Mouse (Mus musculus) forebrain, embryonic 11.5 days (tissue): ENCODE data around the gene Pramel4. TPM values are rescaled to one million over a fixed set of nuclear protein-coding genes. Genes with fewer than 3 reads are reported as not detected.
"Not testable (repeated sequence)": the region's sequence is repeated elsewhere in the genome, so short reads cannot be mapped to it uniquely, and the experiment has no call there.

ENCODE experiments used
- ATAC-seq: fragments of 200-750 bp; cut with Nextera tagmentation; replicated peaks from 2 replicates; pipeline ENCODE4 v1.8.0; 2017; ENCODE audit warnings: moderate TSS enrichment; ENCODE audit not compliant: low FRiP score
- DNase-seq: peaks from one replicate; pipeline ENCODE4 v3.0.0-alpha.2; 2017; ENCODE audit warnings: low spot score
- H3K27ac ChIP-seq: fragments of 300-500 bp; sonication (generic); 2 replicates; pipeline ENCODE4 v1.5.1; 2014; ENCODE audit warnings: low read depth, low read length
- H3K27me3 ChIP-seq: fragments of 300-500 bp; sonication (generic); 2 replicates; pipeline ENCODE4 v1.6.1; 2014; ENCODE audit warnings: mild to moderate bottlenecking, low read length, mixed read lengths; ENCODE audit not compliant: control insufficient read depth, insufficient read depth
- H3K36me3 ChIP-seq: fragments of 300-500 bp; sonication (generic); 2 replicates; pipeline ENCODE4 v1.6.1; 2014; ENCODE audit warnings: mild to moderate bottlenecking, low read length, moderate library complexity, mixed read lengths; ENCODE audit not compliant: control insufficient read depth, insufficient read depth
- H3K4me1 ChIP-seq: fragments of 300-500 bp; sonication (generic); replicated peaks from 2 replicates; pipeline ENCODE4 v1.6.1; 2014; ENCODE audit warnings: low read length, mixed read lengths; ENCODE audit not compliant: control insufficient read depth, insufficient read depth
- H3K4me2 ChIP-seq: fragments of 300-500 bp; sonication (generic); 2 replicates; pipeline ENCODE4 v1.6.1; 2014; ENCODE audit warnings: low read depth, mild to moderate bottlenecking, low read length, moderate library complexity, mixed read lengths; ENCODE audit not compliant: severe bottlenecking
- H3K4me3 ChIP-seq: fragments of 300-500 bp; sonication (generic); 2 replicates; pipeline ENCODE4 v1.5.1; 2014; ENCODE audit warnings: low read depth, low read length
- H3K9ac ChIP-seq: fragments of 300-500 bp; sonication (generic); 2 replicates; pipeline ENCODE4 v1.6.1; 2014; ENCODE audit warnings: low read length
- H3K9me3 ChIP-seq: fragments of 300-500 bp; sonication (generic); 2 replicates; pipeline ENCODE4 v1.6.1; 2016; ENCODE audit warnings: low read length, mixed read lengths; ENCODE audit not compliant: control insufficient read depth
- WGBS: fragments of 180-500 bp; shearing (Covaris S2); extraction: QIAGEN DNeasy Blood & Tissue Kit; methylation state at CpG from one replicate; pipeline ENCODE4 v1.1.7; 2014; 5-methylcytosine and 5-hydroxymethylcytosine counted together
- polyA plus RNA-seq: library from polyadenylated mRNA; unstranded; fragments of >200 nt; fragmentation: Nextera tagmentation; extraction: Ambion mirVana; gene quantifications from 2 replicates; pipeline ENCODE4 v1.2.1, GENCODE M21; 2014

Pramel4 gene
- not detected in 2 replicates for polyA plus RNA-seq

GRCm38 (mm10) chr4:144058826-144059225 lies at the start of gene Pramel4:
TSS of gene Pramel4 (plus strand) at chr4:144059126.
- not testable (repeated sequence) for DNase-seq, H3K4me2 ChIP-seq, H3K4me1 ChIP-seq, H3K9ac ChIP-seq, H3K27ac ChIP-seq, H3K9me3 ChIP-seq, H3K36me3 ChIP-seq, ATAC-seq, H3K27me3 ChIP-seq, H3K4me3 ChIP-seq
- 90% methylated on average over 3 of the region's 3 CpGs for WGBS

- not testable (repeated sequence) for H3K27me3 ChIP-seq, H3K4me3 ChIP-seq, H3K9me3 ChIP-seq, H3K4me1 ChIP-seq, H3K4me2 ChIP-seq, H3K36me3 ChIP-seq, H3K9ac ChIP-seq, DNase-seq, ATAC-seq, H3K27ac ChIP-seq
- no CpG with 5 or more reads among the region's 2 CpGs for WGBS
Measured at GRCm38 (mm10) chr4:144106174-144106573, 47.2 kb downstream of the Pramel4 start, which contains the start of gene Gm13102. TSS of gene Gm13102 (plus strand) at chr4:144106474.

Other genes with a start within 250 kb of the Pramel4 start
- not detected in 2 replicates for gene Gm13084, start 243.0 kb upstream of the Pramel4 start, polyA plus RNA-seq
- not detected in 2 replicates for gene Gm13103, start 212.6 kb upstream of the Pramel4 start, polyA plus RNA-seq
- not detected in 2 replicates for gene Pramef6, start 158.7 kb upstream of the Pramel4 start, polyA plus RNA-seq
- not detected in 2 replicates for gene Pramef25, start 108.1 kb upstream of the Pramel4 start, polyA plus RNA-seq
- not detected in 2 replicates for gene Gm13101, start 92.2 kb upstream of the Pramel4 start, polyA plus RNA-seq
- gene Pramef17, start 64.8 kb upstream of the Pramel4 start, polyA plus RNA-seq, result not detected in 2 replicates
- not detected in 2 replicates for gene Gm13102, start 47.3 kb downstream of the Pramel4 start, polyA plus RNA-seq
- not detected in 2 replicates for gene Oog3, start 103.5 kb downstream of the Pramel4 start, polyA plus RNA-seq
- gene Oog2, start 131.6 kb downstream of the Pramel4 start, polyA plus RNA-seq, result not detected in 2 replicates
- not detected in 2 replicates for gene C87977, start 154.2 kb downstream of the Pramel4 start, polyA plus RNA-seq
- gene Pramel5, start 221.4 kb downstream of the Pramel4 start, polyA plus RNA-seq, result not detected in 2 replicates